Mouse (Mus musculus): ENCODE results near the gene Nr5a2. TPM values are rescaled to one million over a fixed set of nuclear protein-coding genes. Genes with fewer than 3 reads are reported as not detected.
A peak's percentile ranks its signal among the peaks of the same experiment; 100 is the strongest.

Gene Nr5a2
- polyA plus RNA-seq, 1 experiment from 2014 or later = 3.1 TPM

DNA sequence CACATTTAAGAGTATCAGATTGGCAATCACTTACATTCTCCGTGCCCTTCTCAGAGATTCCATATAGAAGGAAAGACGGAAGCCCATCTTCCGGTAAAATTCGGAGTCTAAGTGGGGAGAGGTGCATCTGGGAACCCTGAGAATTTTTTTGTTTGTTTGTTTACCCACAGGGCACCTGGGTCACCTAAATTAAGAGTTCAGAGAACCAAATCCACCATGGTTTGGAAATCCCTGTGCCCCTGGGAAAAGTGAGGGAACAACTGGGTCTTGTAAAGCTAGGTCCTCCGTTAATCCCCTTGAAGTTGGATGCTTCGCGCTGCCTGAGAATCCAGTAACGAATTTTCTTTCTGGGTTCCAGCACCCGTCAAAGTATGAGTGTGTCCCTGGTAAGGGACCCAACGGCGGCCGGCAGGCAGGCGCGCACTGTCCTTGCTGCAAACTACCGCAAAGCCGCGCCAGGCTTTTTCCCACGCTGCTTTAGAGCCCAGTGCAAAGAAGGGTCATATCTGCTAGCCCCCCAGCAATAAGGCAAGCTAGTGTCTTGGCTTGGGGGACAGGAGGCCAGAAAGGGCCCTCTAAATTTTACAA lies 13.3 kb downstream of the Nr5a2 start:
- peak overlapping the region; percentile 91 for H3K27ac ChIP-seq (ENCODE audit: low read depth)
- H3K9me3 ChIP-seq (ENCODE audit: low read length) = no peaks in the 10 kb centered on the region
- H3K27me3 ChIP-seq (ENCODE audit: insufficient read depth, low read length) = peaks cover 60% of the 10 kb centered on the region
- no peak for ATAC-seq
- peaks cover 3% of the 10 kb centered on the region; the same call in 1 of the 2 replicates for H3K4me1 ChIP-seq (ENCODE audit: insufficient read depth)
- 2% methylated on average over 18 of the region's 18 CpGs for WGBS (ENCODE audit: insufficient replicate concordance)
- H3K36me3 ChIP-seq (replicated peaks; ENCODE audit: insufficient read depth, low read length) = 0 out of 2 replicates have a peak, but pooled peaks cover 3% of the 10 kb centered on the region
- H3K4me3 ChIP-seq (ENCODE audit: low read depth, low read length) = peak overlapping the region; percentile 63
- H3K9ac ChIP-seq (replicated peaks) = peak overlapping the region; percentile 74
- H3K4me2 ChIP-seq (ENCODE audit: low read depth, low read length) = peak overlapping the region; percentile 65
- DNase-seq = no peak
- no peak for TF ChIP-seq CTCF (IDR thresholded peaks at IDR 0.05; ENCODE audit: low read depth)
- no peak for TF ChIP-seq EP300 (IDR thresholded peaks at IDR 0.05; ENCODE audit: low read depth)

DNA sequence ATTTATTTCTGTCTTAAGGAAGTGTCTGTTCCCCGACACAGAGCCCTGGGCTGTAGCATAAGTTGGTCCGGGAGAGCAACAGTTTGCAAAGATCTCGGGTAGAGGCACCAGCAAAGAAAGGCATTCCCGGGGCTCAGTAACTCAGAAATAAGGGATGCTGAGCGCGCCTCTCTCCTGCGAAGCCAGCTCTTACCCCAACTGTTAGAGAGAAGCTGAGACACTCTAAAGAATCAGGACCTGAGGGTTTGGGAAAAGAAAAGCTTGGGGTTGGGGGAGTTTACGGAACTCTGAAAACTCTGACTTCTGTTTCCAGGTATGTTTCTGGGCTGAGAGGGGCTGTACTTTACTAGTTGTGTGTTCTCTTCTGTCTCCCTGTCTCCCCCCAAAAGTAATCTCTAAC lies 13.8 kb downstream of the Nr5a2 start:
- no peak for TF ChIP-seq CTCF (IDR thresholded peaks at IDR 0.05; ENCODE audit: low read depth)
- no peak for TF ChIP-seq EP300 (IDR thresholded peaks at IDR 0.05; ENCODE audit: low read depth)
- WGBS (ENCODE audit: insufficient replicate concordance) = 3% methylated on average over 8 of the region's 8 CpGs
- Histone ChIP-seq H3K27me3 (ENCODE audit: insufficient read depth, low read length) (peaks cover 57% of the 10 kb centered on the region), H3K36me3 (replicated peaks; ENCODE audit: insufficient read depth, low read length) (0 out of 2 replicates have a peak, but pooled peaks cover 5% of the 10 kb centered on the region), H3K4me1 (ENCODE audit: insufficient read depth) (peaks cover 3% of the 10 kb centered on the region; the same call in 1 of the 2 replicates), H3K9ac (replicated peaks) (peak overlapping the region; percentile 74), H3K9me3 (ENCODE audit: low read length) (no peaks in the 10 kb centered on the region), H3K27ac (ENCODE audit: low read depth) (peak overlapping the region; percentile 91), H3K4me2 (ENCODE audit: low read depth, low read length) (peak overlapping the region; percentile 65), H3K4me3 (ENCODE audit: low read depth, low read length) (peak overlapping the region; percentile 63)
- DNase-seq = no peak
- peak; percentile 26 for ATAC-seq

DNA sequence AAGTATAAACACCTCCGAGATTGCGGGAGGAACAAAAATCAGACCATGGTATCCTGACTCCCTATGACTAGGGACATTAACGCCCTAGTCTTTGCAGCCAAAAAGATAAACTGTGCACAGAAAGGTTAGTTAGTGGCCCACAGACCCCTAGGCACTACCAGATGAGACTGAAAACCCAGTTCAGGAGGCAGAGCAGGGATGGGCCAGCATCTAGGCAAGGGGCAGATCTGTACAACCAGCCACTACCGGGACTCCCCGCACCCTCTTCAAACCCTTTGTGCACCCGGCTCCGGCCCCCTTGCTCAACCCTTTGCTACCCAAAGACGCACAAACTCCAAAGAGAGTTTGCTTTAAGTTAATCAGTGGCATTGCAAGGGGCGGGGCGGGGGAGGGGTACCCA lies 14.4 kb downstream of the Nr5a2 start:
- Histone ChIP-seq H3K36me3 (replicated peaks; ENCODE audit: insufficient read depth, low read length) (0 out of 2 replicates have a peak, but pooled peaks cover 7% of the 10 kb centered on the region), H3K9me3 (ENCODE audit: low read length) (no peaks in the 10 kb centered on the region), H3K9ac (replicated peaks) (no peak overlapping the region; the same call in 1 of the 2 replicates), H3K4me3 (ENCODE audit: low read depth, low read length) (peak overlapping the region; percentile 63), H3K4me1 (ENCODE audit: insufficient read depth) (peaks cover 3% of the 10 kb centered on the region; the same call in 1 of the 2 replicates), H3K4me2 (ENCODE audit: low read depth, low read length) (peak overlapping the region; percentile 65), H3K27ac (ENCODE audit: low read depth) (peak overlapping the region; percentile 71), H3K27me3 (ENCODE audit: insufficient read depth, low read length) (peaks cover 53% of the 10 kb centered on the region)
- 4% methylated on average over 10 of the region's 10 CpGs for WGBS (ENCODE audit: insufficient replicate concordance)
- TF ChIP-seq CTCF (IDR thresholded peaks at IDR 0.05; ENCODE audit: low read depth) (no peak), EP300 (IDR thresholded peaks at IDR 0.05; ENCODE audit: low read depth) (peak; percentile 29; the same call in 1 of the 2 replicates)
- DNase-seq (peak; percentile 82), ATAC-seq (peak; percentile 86)

DNA sequence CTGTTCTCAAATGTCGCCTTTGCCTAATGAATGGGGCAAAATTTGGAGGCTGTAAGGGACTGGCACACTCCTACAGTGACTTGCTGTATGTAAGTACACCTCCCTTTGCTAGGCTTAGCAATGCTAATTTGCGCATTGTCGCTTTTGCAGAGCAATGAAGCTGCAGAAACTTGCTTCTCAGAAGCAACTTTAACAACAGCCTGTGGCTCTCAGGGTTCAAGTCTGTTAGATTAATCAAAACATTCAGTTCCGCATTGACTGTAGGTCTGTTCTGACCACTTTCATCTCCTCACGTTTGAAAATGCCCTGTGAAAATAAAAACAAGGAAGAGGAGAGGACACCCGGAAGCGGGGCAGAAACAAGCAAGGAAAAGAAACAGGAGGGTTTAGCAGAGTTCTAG lies 14.8 kb downstream of the Nr5a2 start:
- TF ChIP-seq EP300 (IDR thresholded peaks at IDR 0.05; ENCODE audit: low read depth) (no peak), CTCF (IDR thresholded peaks at IDR 0.05; ENCODE audit: low read depth) (no peak)
- Histone ChIP-seq H3K4me3 (ENCODE audit: low read depth, low read length) (peak overlapping the region; percentile 63; the same call in 1 of the 2 replicates), H3K27ac (ENCODE audit: low read depth) (peak overlapping the region; percentile 71), H3K9me3 (ENCODE audit: low read length) (no peaks in the 10 kb centered on the region), H3K4me1 (ENCODE audit: insufficient read depth) (peaks cover 6% of the 10 kb centered on the region), H3K27me3 (ENCODE audit: insufficient read depth, low read length) (peaks cover 48% of the 10 kb centered on the region), H3K36me3 (replicated peaks; ENCODE audit: insufficient read depth, low read length) (0 out of 2 replicates have a peak, but pooled peaks cover 7% of the 10 kb centered on the region), H3K4me2 (ENCODE audit: low read depth, low read length) (peak overlapping the region; percentile 65), H3K9ac (replicated peaks) (no peak overlapping the region; the same call in 1 of the 2 replicates)
- no peak for ATAC-seq
- WGBS (ENCODE audit: insufficient replicate concordance) = 7% methylated on average over 7 of the region's 7 CpGs
- no peak for DNase-seq

DNA sequence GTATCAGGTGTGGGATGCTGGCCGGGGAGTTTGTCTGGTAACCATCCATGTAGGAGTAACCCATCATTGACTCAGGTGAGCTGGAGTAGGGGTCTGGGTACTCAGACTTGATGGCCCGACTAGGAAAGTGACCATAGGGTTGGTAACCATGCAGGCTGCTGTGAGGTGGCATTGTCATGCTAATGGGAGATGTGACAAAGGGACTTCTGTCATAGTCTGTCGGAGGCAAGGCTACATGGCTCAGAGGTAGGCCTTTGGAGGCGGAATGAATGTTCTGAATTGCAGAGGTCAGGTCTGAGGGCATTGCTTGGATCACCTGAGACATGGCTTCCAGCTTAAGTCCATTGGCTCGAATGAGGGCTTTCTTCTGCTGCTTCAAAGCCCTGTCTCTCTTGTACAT lies 19.6 kb downstream of the Nr5a2 start:
- H3K27ac ChIP-seq (ENCODE audit: low read depth) = no peak overlapping the region
- WGBS (ENCODE audit: insufficient replicate concordance) = 73% methylated on average over 5 of the region's 5 CpGs
- ATAC-seq = no peak
- no peak for DNase-seq
- H3K4me1 ChIP-seq (ENCODE audit: insufficient read depth) = peaks cover 14% of the 10 kb centered on the region
- H3K9ac ChIP-seq (replicated peaks) = no peak overlapping the region
- no peak overlapping the region for H3K4me3 ChIP-seq (ENCODE audit: low read depth, low read length)
- H3K4me2 ChIP-seq (ENCODE audit: low read depth, low read length) = no peak overlapping the region
- H3K27me3 ChIP-seq (ENCODE audit: insufficient read depth, low read length) = peaks cover 8% of the 10 kb centered on the region; the same call in 1 of the 2 replicates
- TF ChIP-seq CTCF (IDR thresholded peaks at IDR 0.05; ENCODE audit: low read depth) (no peak), EP300 (IDR thresholded peaks at IDR 0.05; ENCODE audit: low read depth) (no peak)
- 0 out of 2 replicates have a peak, but pooled peaks cover 7% of the 10 kb centered on the region for H3K36me3 ChIP-seq (replicated peaks; ENCODE audit: insufficient read depth, low read length)
- H3K9me3 ChIP-seq (ENCODE audit: low read length) = no peaks in the 10 kb centered on the region

DNA sequence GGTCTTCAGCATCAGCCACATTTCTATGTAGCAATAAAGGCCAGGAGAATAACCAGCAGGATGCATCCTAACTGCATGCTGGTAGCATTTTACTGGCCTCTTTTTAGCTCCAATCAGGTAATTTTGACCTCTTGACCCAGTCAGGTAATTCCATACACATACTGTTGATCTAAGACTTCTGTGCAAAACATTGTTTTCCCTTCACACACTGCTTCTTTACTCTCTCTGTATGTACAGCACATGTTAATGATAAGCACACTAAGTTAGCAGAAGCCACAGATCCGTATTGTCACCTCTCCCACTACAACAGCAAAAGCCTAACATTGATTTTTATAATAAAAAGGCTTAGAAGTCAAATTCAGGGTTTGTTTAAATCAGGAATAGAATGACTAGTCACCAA lies 21.0 kb downstream of the Nr5a2 start:
- peak; percentile 35; the same call in 1 of the 2 replicates for ATAC-seq
- WGBS (ENCODE audit: insufficient replicate concordance) = 37% methylated on average over 1 of the region's 1 CpGs

More for the DNA sequence above, 21.0 kb downstream of the Nr5a2 start:
- H3K27ac ChIP-seq (ENCODE audit: low read depth) = no peak overlapping the region
- TF ChIP-seq EP300 (IDR thresholded peaks at IDR 0.05; ENCODE audit: low read depth) (no peak), CTCF (IDR thresholded peaks at IDR 0.05; ENCODE audit: low read depth) (no peak)
- no peak overlapping the region for H3K4me3 ChIP-seq (ENCODE audit: low read depth, low read length)
- H3K4me1 ChIP-seq (ENCODE audit: insufficient read depth) = peaks cover 21% of the 10 kb centered on the region
- H3K9ac ChIP-seq (replicated peaks) = no peak overlapping the region
- 0 out of 2 replicates have a peak, but pooled peaks cover 7% of the 10 kb centered on the region for H3K36me3 ChIP-seq (replicated peaks; ENCODE audit: insufficient read depth, low read length)
- H3K9me3 ChIP-seq (ENCODE audit: low read length) = no peaks in the 10 kb centered on the region
- DNase-seq = no peak
- no peaks in the 10 kb centered on the region for H3K27me3 ChIP-seq (ENCODE audit: insufficient read depth, low read length)
- H3K4me2 ChIP-seq (ENCODE audit: low read depth, low read length) = no peak overlapping the region

All from liver, postnatal 0 days (tissue).